8 mouse cellular contexts compared by ENCODE assay signal in genomic region chr8:75213307-75213651, GRCm38 (mm10). TPM values are rescaled to one million over a fixed set of nuclear protein-coding genes. Genes with fewer than 3 reads are reported as not detected.
DNase-seq lines count a peak whose midpoint lies in the region; ATAC-seq and TF ChIP-seq lines count a peak whose summit lies in the region.

No protein-coding gene starts in this region.

- 2% methylated on average over 36 of the region's 36 CpGs for WGBS in lung, adult 2 months
- WGBS in forebrain, embryonic 10.5 days = under 1% methylated on average over 36 of the region's 36 CpGs
- 0% methylated on average over 36 of the region's 36 CpGs for WGBS in intestine, embryonic 16.5 days
- WGBS in neural tube, embryonic 13.5 days = under 1% methylated on average over 36 of the region's 36 CpGs

- peaks cover 86% of the 10 kb centered on the region for H3K27me3 ChIP-seq in forebrain, embryonic 10.5 days (ENCODE audit: poor library complexity, severe bottlenecking)
- H3K27me3 ChIP-seq in intestine, embryonic 16.5 days (replicated peaks; ENCODE audit: control insufficient read depth, insufficient read depth, low read length) = peaks cover 33% of the 10 kb centered on the region
- H3K27me3 ChIP-seq in neural tube, embryonic 13.5 days = peaks cover 70% of the 10 kb centered on the region

- intact Hi-C loops in gastrocnemius, postnatal 36 days (cut with DNase I) = no loop called here

- H3K4me2 ChIP-seq in intestine, embryonic 16.5 days (ENCODE audit: low read depth, low read length) = peak overlapping the region; percentile 98
- H3K4me2 ChIP-seq in neural tube, embryonic 13.5 days = peak overlapping the region; percentile 94

- H3K27ac ChIP-seq in forebrain, embryonic 10.5 days = no peak overlapping the region
- no peak overlapping the region for H3K27ac ChIP-seq in intestine, embryonic 16.5 days (ENCODE audit: low read length)
- H3K27ac ChIP-seq in neural tube, embryonic 13.5 days (replicated peaks) = no peak overlapping the region

- no peak for TF ChIP-seq CTCF in lung, adult 2 months (IDR thresholded peaks at IDR 0.05; ENCODE audit: insufficient read depth, low read length)

- no peaks in the 10 kb centered on the region for H3K9me3 ChIP-seq in forebrain, embryonic 10.5 days
- no peaks in the 10 kb centered on the region for H3K9me3 ChIP-seq in intestine, embryonic 16.5 days (ENCODE audit: control insufficient read depth, low read length)
- no peaks in the 10 kb centered on the region for H3K9me3 ChIP-seq in neural tube, embryonic 13.5 days

- peaks cover 7% of the 10 kb centered on the region for H3K4me1 ChIP-seq in lung, adult 2 months (ENCODE audit: control insufficient read depth, insufficient read depth, low read length)
- H3K4me1 ChIP-seq in forebrain, embryonic 10.5 days = peaks cover 19% of the 10 kb centered on the region
- H3K4me1 ChIP-seq in intestine, embryonic 16.5 days (ENCODE audit: control insufficient read depth, insufficient read depth, low read length) = peaks cover 15% of the 10 kb centered on the region
- peaks cover 18% of the 10 kb centered on the region for H3K4me1 ChIP-seq in neural tube, embryonic 13.5 days (replicated peaks)

- peak overlapping the region; percentile 61 for H3K4me3 ChIP-seq in lung, adult 2 months (replicated peaks; ENCODE audit: extremely low read depth, low read depth, low read length)
- peak overlapping the region; percentile 63 for H3K4me3 ChIP-seq in forebrain, embryonic 10.5 days
- peak overlapping the region; percentile 59 for H3K4me3 ChIP-seq in intestine, embryonic 16.5 days (ENCODE audit: low read length)
- H3K4me3 ChIP-seq in neural tube, embryonic 13.5 days = peak overlapping the region; percentile 52

- DNase-seq in lung, adult 2 months = no peak
- DNase-seq in lung, postnatal 14 days = no peak
- no peak for DNase-seq in forebrain, embryonic 10.5 days (ENCODE audit: extremely low spot score, low spot score)
- DNase-seq in MN1 (ENCODE audit: low spot score) = no peak
- no peak for DNase-seq in gastrocnemius, postnatal 36 days
- DNase-seq in kidney, adult 11 months = no peak

- no peaks in the 10 kb centered on the region for H3K36me3 ChIP-seq in forebrain, embryonic 10.5 days (replicated peaks)
- no peaks in the 10 kb centered on the region for H3K36me3 ChIP-seq in intestine, embryonic 16.5 days (ENCODE audit: control insufficient read depth, insufficient read depth, low read length)
- H3K36me3 ChIP-seq in neural tube, embryonic 13.5 days = no peaks in the 10 kb centered on the region

- H3K9ac ChIP-seq in intestine, embryonic 16.5 days (ENCODE audit: low read depth, low read length) = peak overlapping the region; percentile 65
- peak overlapping the region; percentile 68 for H3K9ac ChIP-seq in neural tube, embryonic 13.5 days

- peak; percentile 50 for ATAC-seq in intestine, embryonic 16.5 days
- peak; percentile 79; the same call in 1 of the 2 replicates for ATAC-seq in neural tube, embryonic 13.5 days (ENCODE audit: low read depth)

- TF ChIP-seq POLR2A in lung, adult 2 months (IDR thresholded peaks at IDR 0.05; ENCODE audit: borderline replicate concordance, extremely low read depth, low read depth, low read length) = no peak

RNA-seq across cellular contexts. Expression of gene Rasd2, which starts 0.5 kb away (rescaled TPM):
- polyA plus RNA-seq in lung, adult 2 months (2012; rRNA removed) = 3.6 and 5.9 TPM in 2 replicates
- 0.11 and 0.28 TPM in 2 replicates for polyA plus RNA-seq in forebrain, embryonic 10.5 days (2016; fragmentation: Nextera tagmentation; extraction: Ambion mirVana)
- polyA plus RNA-seq in intestine, embryonic 16.5 days (2015; fragmentation: Nextera tagmentation; extraction: Ambion mirVana) = 1.5 and 1.8 TPM in 2 replicates
- polyA plus RNA-seq in neural tube, embryonic 13.5 days (2015; fragmentation: Nextera tagmentation; extraction: Ambion mirVana) = 1.8 and 2.0 TPM in 2 replicates
- 1 to 10 TPM; 4.4 to 5.3 TPM for total RNA-seq in gastrocnemius, postnatal 36 days (2021)
